ENCODE assay signal across 9 mouse cellular contexts in genomic region chr10:115184697-115185096, GRCm38 (mm10). TPM values are rescaled to one million over a fixed set of nuclear protein-coding genes. Genes with fewer than 3 reads are reported as not detected.
DNase-seq lines count a peak whose midpoint lies in the region; ATAC-seq and TF ChIP-seq lines count a peak whose summit lies in the region.
"Had no signal": no experiment of that assay in that cellular context is flagged by ENCODE, and none has a peak within 500 bp of the region (broad histone marks: within the 10 kb centered on the region; RNA-seq: fewer than 3 reads in every experiment).

Tph2 (minus strand) TSS chr10:115185022.

- H3K4me1 ChIP-seq in MEL (ENCODE audit: control insufficient read depth in 1 of 2, insufficient read depth in 2 of 2, low read length in 2 of 2): no peaks in the 10 kb centered on the region
- 0 out of 2 replicates have a peak, but pooled peaks cover 2% of the 10 kb centered on the region for H3K4me1 ChIP-seq in forebrain, embryonic 16.5 days (replicated peaks; ENCODE audit: control insufficient read depth, insufficient read depth, low read length)
- no peaks in the 10 kb centered on the region for H3K4me1 ChIP-seq in hindbrain, embryonic 12.5 days
- H3K4me1 ChIP-seq: heart, embryonic 15.5 days had no signal

- DNase-seq in MEL (ENCODE audit: low read depth, low spot score): peak; percentile 88
- peak; percentile 64 for DNase-seq in cerebellum, adult 11 months
- DNase-seq in layer of hippocampus, postnatal 10 days (ENCODE audit: low spot score in 2 of 2): peak; percentile 84
- DNase-seq in lung, postnatal 4 days: peak; percentile 78 to 83
- peak; percentile 32 for DNase-seq in retina, postnatal 7 days (ENCODE audit: low read depth, low spot score)
- peak; percentile 4 to 41 for DNase-seq in urinary bladder, adult 18-20 months (ENCODE audit: low spot score in 2 of 2)

- ATAC-seq in forebrain, embryonic 16.5 days: peak; percentile 73
- ATAC-seq in hindbrain, embryonic 12.5 days (ENCODE audit: low FRiP score): peak; percentile 68

- H3K79me2 ChIP-seq in MEL (ENCODE audit: control insufficient read depth, insufficient read depth, low read length, poor library complexity): no peaks in the 10 kb centered on the region

- peak; percentile 80 for TF ChIP-seq RAD21 in MEL (IDR thresholded peaks at IDR 0.05; ENCODE audit: low read depth, low read length)

- WGBS in forebrain, embryonic 16.5 days: 4% methylated on average over 9 of the region's 9 CpGs
- 9% methylated on average over 9 of the region's 9 CpGs for WGBS in hindbrain, embryonic 12.5 days

- peak; percentile 70 to 84 (median 76) for TF ChIP-seq CTCF in MEL (IDR thresholded peaks at IDR 0.05 in 2 of 3, conservative IDR thresholded peaks at IDR 0.05 in 1 of 3; ENCODE audit: control insufficient read depth in 1 of 3, insufficient read depth in 1 of 3, low read depth in 2 of 3, low read length in 3 of 3, poor library complexity in 1 of 3, severe bottlenecking in 1 of 3)

- H3K9ac ChIP-seq in MEL (ENCODE audit: control insufficient read depth, low read depth, low read length, poor library complexity, severe bottlenecking): no peak within 1 kb of the TSS
- H3K9ac ChIP-seq in forebrain, embryonic 16.5 days (replicated peaks; ENCODE audit: low read depth, low read length): no peak within 1 kb of the TSS
- H3K9ac ChIP-seq in hindbrain, embryonic 12.5 days: no peak within 1 kb of the TSS
- H3K9ac ChIP-seq: heart, embryonic 15.5 days had no signal

- TF ChIP-seq POLR2A in MEL (IDR thresholded peaks at IDR 0.05; ENCODE audit: control insufficient read depth in 1 of 2, insufficient read depth in 1 of 2, low read depth in 1 of 2, low read length in 2 of 2, poor library complexity in 1 of 2): no peak

- H3K27me3 ChIP-seq in MEL (ENCODE audit: control insufficient read depth in 1 of 2, insufficient read depth in 2 of 2, low read length in 2 of 2): peaks cover 0 to 2% of the 10 kb centered on the region in 2 experiments; a peak in 1 of 4 replicates
- no peaks in the 10 kb centered on the region for H3K27me3 ChIP-seq in forebrain, embryonic 16.5 days (replicated peaks; ENCODE audit: control insufficient read depth, insufficient read depth, low read length)
- no peaks in the 10 kb centered on the region for H3K27me3 ChIP-seq in hindbrain, embryonic 12.5 days
- H3K27me3 ChIP-seq: heart, embryonic 15.5 days had no signal

- H3K4me2 ChIP-seq in forebrain, embryonic 16.5 days (ENCODE audit: low read length): 0 out of 2 replicates have a peak within 1 kb of the TSS, but pooled peaks have one; percentile 14
- H3K4me2 ChIP-seq in hindbrain, embryonic 12.5 days (replicated peaks): peak within 1 kb of the TSS; percentile 24; the same call in 1 of the 2 replicates
- H3K4me2 ChIP-seq: heart, embryonic 15.5 days had no signal

- no peaks in the 10 kb centered on the region for H3K9me3 ChIP-seq in MEL (replicated peaks; ENCODE audit: insufficient read depth, low read length)
- no peaks in the 10 kb centered on the region for H3K9me3 ChIP-seq in forebrain, embryonic 16.5 days (ENCODE audit: control insufficient read depth, low read length)
- H3K9me3 ChIP-seq in hindbrain, embryonic 12.5 days (replicated peaks): no peaks in the 10 kb centered on the region
- H3K9me3 ChIP-seq: heart, embryonic 15.5 days had no signal

- no peaks in the 10 kb centered on the region for H3K36me3 ChIP-seq in MEL (ENCODE audit: control insufficient read depth in 1 of 2, insufficient read depth in 2 of 2, low read length in 2 of 2)
- H3K36me3 ChIP-seq in forebrain, embryonic 16.5 days (ENCODE audit: control insufficient read depth, insufficient read depth): no peaks in the 10 kb centered on the region
- no peaks in the 10 kb centered on the region for H3K36me3 ChIP-seq in hindbrain, embryonic 12.5 days
- H3K36me3 ChIP-seq: heart, embryonic 15.5 days had no signal

- TF ChIP-seq EP300 in MEL (IDR thresholded peaks at IDR 0.05; ENCODE audit: low read depth in 1 of 2, low read length in 2 of 2): no peak

- no peak within 1 kb of the TSS for H3K4me3 ChIP-seq in MEL (ENCODE audit: control insufficient read depth in 1 of 2, insufficient read depth in 1 of 2, low read depth in 2 of 2, low read length in 2 of 2)
- H3K4me3 ChIP-seq in forebrain, embryonic 16.5 days (replicated peaks; ENCODE audit: low read length): no peak within 1 kb of the TSS
- H3K4me3 ChIP-seq in hindbrain, embryonic 12.5 days: no peak within 1 kb of the TSS
- H3K4me3 ChIP-seq: heart, embryonic 15.5 days had no signal

- no peak within 1 kb of the TSS for H3K27ac ChIP-seq in MEL (ENCODE audit: control insufficient read depth, low read depth, low read length)
- no peak within 1 kb of the TSS for H3K27ac ChIP-seq in forebrain, embryonic 16.5 days (ENCODE audit: low read length)
- no peak within 1 kb of the TSS for H3K27ac ChIP-seq in hindbrain, embryonic 12.5 days
- H3K27ac ChIP-seq: heart, embryonic 15.5 days had no signal

TF ChIP-seq in MEL, 35 proteins besides CTCF, POLR2A, EP300 and RAD21:
- peak; percentile 99 for TF ChIP-seq SIN3A (IDR thresholded peaks at IDR 0.05; ENCODE audit: low read length)
- no peak for TF ChIP-seq POLR2AphosphoS5 (IDR thresholded peaks at IDR 0.05; ENCODE audit: borderline replicate concordance, low read depth, low read length)
- TF ChIP-seq GATA1 (IDR thresholded peaks at IDR 0.05; ENCODE audit: low read depth, low read length): no peak
- TF ChIP-seq MAX (IDR thresholded peaks at IDR 0.05; ENCODE audit: low read length): peak; percentile 44; the same call in 1 of the 2 replicates
- peak; percentile 64 for TF ChIP-seq ZC3H11A (IDR thresholded peaks at IDR 0.05; ENCODE audit: low read depth, low read length)
- 0 out of 2 replicates have a peak, but pooled peaks have one; percentile 44 for TF ChIP-seq ELF1 (IDR thresholded peaks at IDR 0.05; ENCODE audit: low read depth, low read length)
- no peak for TF ChIP-seq MEF2A (IDR thresholded peaks at IDR 0.05; ENCODE audit: extremely low read depth, insufficient replicate concordance, low read depth, low read length, poor library complexity, severe bottlenecking)
- peak; percentile 63; the same call in 1 of the 2 replicates for TF ChIP-seq MAZ (IDR thresholded peaks at IDR 0.05; ENCODE audit: low read depth, low read length)
- no peak for TF ChIP-seq POLR2AphosphoS2 (IDR thresholded peaks at IDR 0.05; ENCODE audit: low read length)
- no peak for TF ChIP-seq USF1 (IDR thresholded peaks at IDR 0.05; ENCODE audit: low read depth, low read length)
- TF ChIP-seq NELFE (IDR thresholded peaks at IDR 0.05; ENCODE audit: low read depth, low read length): no peak
- no peak for TF ChIP-seq ZMIZ1 (IDR thresholded peaks at IDR 0.05; ENCODE audit: low read depth, low read length)
- TF ChIP-seq TAL1 (IDR thresholded peaks at IDR 0.05; ENCODE audit: low read length): no peak
- no peak for TF ChIP-seq USF2 (IDR thresholded peaks at IDR 0.05; ENCODE audit: borderline replicate concordance in 1 of 2, insufficient read depth in 1 of 2, low read depth in 1 of 2, low read length in 2 of 2)
- no peak for TF ChIP-seq MYC (IDR thresholded peaks at IDR 0.05; ENCODE audit: low read depth, low read length)
- TF ChIP-seq TBP (IDR thresholded peaks at IDR 0.05; ENCODE audit: low read depth, low read length): no peak
- TF ChIP-seq MYB (IDR thresholded peaks at IDR 0.05; ENCODE audit: low read depth, low read length): no peak
- no peak for TF ChIP-seq E2F4 (IDR thresholded peaks at IDR 0.05; ENCODE audit: borderline replicate concordance, low read depth, low read length)
- no peak for TF ChIP-seq JUND (IDR thresholded peaks at IDR 0.05; ENCODE audit: low read depth, low read length)
- TF ChIP-seq TCF12 (IDR thresholded peaks at IDR 0.05; ENCODE audit: low read depth, low read length): 0 out of 2 replicates have a peak, but pooled peaks have one; percentile 23
- TF ChIP-seq GABPA (IDR thresholded peaks at IDR 0.05; ENCODE audit: low read depth, low read length): no peak
- no peak for TF ChIP-seq KAT2A (conservative IDR thresholded peaks at IDR 0.05; ENCODE audit: low read depth, low read length)
- no peak for TF ChIP-seq UBTF (IDR thresholded peaks at IDR 0.05; ENCODE audit: borderline replicate concordance, insufficient read depth, low read depth, low read length)
- TF ChIP-seq ZKSCAN1 (IDR thresholded peaks at IDR 0.05; ENCODE audit: low read depth, low read length): no peak
- no peak for TF ChIP-seq NRF1 (IDR thresholded peaks at IDR 0.05; ENCODE audit: insufficient read depth, low read depth, low read length, poor library complexity, severe bottlenecking)
- TF ChIP-seq BHLHE40 (IDR thresholded peaks at IDR 0.05; ENCODE audit: borderline replicate concordance, low read depth, low read length): no peak
- no peak for TF ChIP-seq MAFK (IDR thresholded peaks at IDR 0.05; ENCODE audit: borderline replicate concordance, low read depth, low read length)
- no peak for TF ChIP-seq CHD2 (IDR thresholded peaks at IDR 0.05; ENCODE audit: low read length)
- peak; percentile 57; the same call in 1 of the 2 replicates for TF ChIP-seq RCOR1 (IDR thresholded peaks at IDR 0.05; ENCODE audit: low read depth, low read length)
- TF ChIP-seq MXI1 (IDR thresholded peaks at IDR 0.05; ENCODE audit: low read depth, low read length): peak; percentile 94
- no peak for TF ChIP-seq ZNF384 (IDR thresholded peaks at IDR 0.05; ENCODE audit: low read depth, low read length)
- TF ChIP-seq HCFC1 (IDR thresholded peaks at IDR 0.05; ENCODE audit: low read depth, low read length): no peak
- no peak for TF ChIP-seq ETS1 (IDR thresholded peaks at IDR 0.05; ENCODE audit: low read depth, low read length)
- TF ChIP-seq SMC3 (IDR thresholded peaks at IDR 0.05; ENCODE audit: low read depth, low read length): peak; percentile 85
- no peak for TF ChIP-seq CHD1 (IDR thresholded peaks at IDR 0.05; ENCODE audit: low read depth, low read length)

RNA-seq across cellular contexts. Expression of gene Tph2, which starts in this region (rescaled TPM):
- not detected in 2 replicates for total RNA-seq in MEL (2012; rRNA removed)
- polyA plus RNA-seq in MEL (2012; ENCODE audit: insufficient read depth in 1 of 2, insufficient read length in 2 of 2, low read depth in 1 of 2, low replicate concordance in 2 of 2, missing spikeins in 1 of 2): not detected
- polyA plus RNA-seq in forebrain, embryonic 16.5 days (2015; fragmentation: Nextera tagmentation; extraction: Ambion mirVana): 0.24 and 0.25 TPM in 2 replicates
- 2.8 and 3.8 TPM in 2 replicates for polyA plus RNA-seq in hindbrain, embryonic 12.5 days (2016; fragmentation: Nextera tagmentation; extraction: Ambion mirVana)
- 1 to 10 TPM; 1.0 to 1.1 TPM for total RNA-seq in layer of hippocampus, postnatal 10 days (2021)
- polyA plus RNA-seq: heart, embryonic 15.5 days had no signal

Comparison
In these comparisons a context has a peak if more than half of its experiments do, and no peak if none do; other contexts are left out.
1. Peak in DNase-seq in MEL; RNA of the gene not detected or under 1 TPM.
2. Peak in ATAC-seq and H3K4me2 ChIP-seq in forebrain, embryonic 16.5 days; RNA of the gene not detected or under 1 TPM.
3. DNase-seq: peak in every context shown above with its lines; median percentile 88 in MEL; 84 in layer of hippocampus, postnatal 10 days; 80 in lung, postnatal 4 days; 64 in cerebellum, adult 11 months; 32 in retina, postnatal 7 days; 22 in urinary bladder, adult 18-20 months.